Mouse (Mus musculus): Measurements from ENCODE around the gene Porcn. TPM values are rescaled to one million over a fixed set of nuclear protein-coding genes. Genes with fewer than 3 reads are reported as not detected.
A peak's percentile ranks its signal among the peaks of the same experiment; 100 is the strongest.

Porcn gene
- polyA plus RNA-seq, 1 experiment from 2014 or later = 14.4 TPM

GRCm38 (mm10) chrX:8211490-8212207 lies 5.3 kb upstream of the Porcn start:
- Histone ChIP-seq H3K4me2 (ENCODE audit: low read depth, low read length) (no peak overlapping the region), H3K9ac (ENCODE audit: low read length) (no peak overlapping the region), H3K27ac (ENCODE audit: low read length) (no peak overlapping the region), H3K9me3 (ENCODE audit: control insufficient read depth, low read length) (no peaks in the 10 kb centered on the region), H3K4me3 (ENCODE audit: low read length) (no peak overlapping the region), H3K4me1 (replicated peaks; ENCODE audit: control insufficient read depth, insufficient read depth, low read length) (no peaks in the 10 kb centered on the region), H3K27me3 (ENCODE audit: control insufficient read depth, insufficient read depth, low read depth, low read length) (no peaks in the 10 kb centered on the region), H3K36me3 (ENCODE audit: control insufficient read depth, insufficient read depth, low read length) (no peaks in the 10 kb centered on the region)
- WGBS = 69% methylated on average over 7 of the region's 7 CpGs
- no peak for ATAC-seq (ENCODE audit: low read depth)

- Histone ChIP-seq H3K4me2 (ENCODE audit: low read depth, low read length) (no peak overlapping the region), H3K4me3 (ENCODE audit: low read length) (no peak overlapping the region), H3K9me3 (ENCODE audit: control insufficient read depth, low read length) (no peaks in the 10 kb centered on the region), H3K27ac (ENCODE audit: low read length) (no peak overlapping the region), H3K4me1 (replicated peaks; ENCODE audit: control insufficient read depth, insufficient read depth, low read length) (no peaks in the 10 kb centered on the region), H3K9ac (ENCODE audit: low read length) (no peak overlapping the region), H3K27me3 (ENCODE audit: control insufficient read depth, insufficient read depth, low read depth, low read length) (no peaks in the 10 kb centered on the region), H3K36me3 (ENCODE audit: control insufficient read depth, insufficient read depth, low read length) (no peaks in the 10 kb centered on the region)
- 49% methylated on average over 2 of the region's 2 CpGs for WGBS
- ATAC-seq (ENCODE audit: low read depth) = no peak
Observed at GRCm38 (mm10) chrX:8209720-8210119, 3.4 kb upstream of the Porcn start.

- H3K4me3 ChIP-seq (ENCODE audit: low read length) = no peak overlapping the region
- peak overlapping the region; percentile 69; the same call in 1 of the 2 replicates for H3K4me2 ChIP-seq (ENCODE audit: low read depth, low read length)
- whole genome bisulfite sequencing = 30% methylated on average over 4 of the region's 4 CpGs
- H3K9ac ChIP-seq (ENCODE audit: low read length) = no peak overlapping the region
- no peaks in the 10 kb centered on the region; the same call in 1 of the 2 replicates for H3K9me3 ChIP-seq (ENCODE audit: control insufficient read depth, low read length)
- no peaks in the 10 kb centered on the region for H3K36me3 ChIP-seq (ENCODE audit: control insufficient read depth, insufficient read depth, low read length)
- no peak for ATAC-seq (ENCODE audit: low read depth)
- H3K27ac ChIP-seq (ENCODE audit: low read length) = no peak overlapping the region
- no peaks in the 10 kb centered on the region for H3K4me1 ChIP-seq (replicated peaks; ENCODE audit: control insufficient read depth, insufficient read depth, low read length)
- H3K27me3 ChIP-seq (ENCODE audit: control insufficient read depth, insufficient read depth, low read depth, low read length) = no peaks in the 10 kb centered on the region
Observed at GRCm38 (mm10) chrX:8207224-8207623, 899 bp upstream of the Porcn start.

GRCm38 (mm10) chrX:8206694-8207197 lies 421 bp upstream of the Porcn start:
- Histone ChIP-seq H3K4me3 (ENCODE audit: low read length) (peak overlapping the region; percentile 59), H3K4me1 (replicated peaks; ENCODE audit: control insufficient read depth, insufficient read depth, low read length) (no peaks in the 10 kb centered on the region), H3K4me2 (ENCODE audit: low read depth, low read length) (peak overlapping the region; percentile 69), H3K9ac (ENCODE audit: low read length) (peak overlapping the region; percentile 51; the same call in 1 of the 2 replicates), H3K36me3 (ENCODE audit: control insufficient read depth, insufficient read depth, low read length) (no peaks in the 10 kb centered on the region), H3K9me3 (ENCODE audit: control insufficient read depth, low read length) (no peaks in the 10 kb centered on the region; the same call in 1 of the 2 replicates), H3K27me3 (ENCODE audit: control insufficient read depth, insufficient read depth, low read depth, low read length) (no peaks in the 10 kb centered on the region), H3K27ac (ENCODE audit: low read length) (no peak overlapping the region)
- ATAC-seq (ENCODE audit: low read depth) = no peak
- WGBS = 11% methylated on average over 11 of the region's 11 CpGs

GRCm38 (mm10) chrX:8205551-8205950 lies 774 bp downstream of the Porcn start:
- Histone ChIP-seq H3K4me2 (ENCODE audit: low read depth, low read length) (peak overlapping the region; percentile 69), H3K9me3 (ENCODE audit: control insufficient read depth, low read length) (no peaks in the 10 kb centered on the region; the same call in 1 of the 2 replicates), H3K27ac (ENCODE audit: low read length) (no peak overlapping the region), H3K36me3 (ENCODE audit: control insufficient read depth, insufficient read depth, low read length) (no peaks in the 10 kb centered on the region), H3K4me3 (ENCODE audit: low read length) (peak overlapping the region; percentile 59), H3K27me3 (ENCODE audit: control insufficient read depth, insufficient read depth, low read depth, low read length) (no peaks in the 10 kb centered on the region), H3K9ac (ENCODE audit: low read length) (peak overlapping the region; percentile 67), H3K4me1 (replicated peaks; ENCODE audit: control insufficient read depth, insufficient read depth, low read length) (no peaks in the 10 kb centered on the region)
- WGBS = 38% methylated on average over 7 of the region's 7 CpGs
- no peak for ATAC-seq (ENCODE audit: low read depth)

- H3K9me3 ChIP-seq (ENCODE audit: control insufficient read depth, low read length) = no peaks in the 10 kb centered on the region; the same call in 1 of the 2 replicates
- WGBS = 65% methylated on average over 4 of the region's 4 CpGs
- H3K4me2 ChIP-seq (ENCODE audit: low read depth, low read length) = no peak overlapping the region
Observed at GRCm38 (mm10) chrX:8205088-8205487, 1.2 kb downstream of the Porcn start.

GRCm38 (mm10) chrX:8204076-8204475 lies 2.2 kb downstream of the Porcn start:
- Histone ChIP-seq H3K4me1 (replicated peaks; ENCODE audit: control insufficient read depth, insufficient read depth, low read length) (no peaks in the 10 kb centered on the region), H3K4me3 (ENCODE audit: low read length) (no peak overlapping the region), H3K27ac (ENCODE audit: low read length) (no peak overlapping the region), H3K36me3 (ENCODE audit: control insufficient read depth, insufficient read depth, low read length) (no peaks in the 10 kb centered on the region), H3K9ac (ENCODE audit: low read length) (no peak overlapping the region), H3K9me3 (ENCODE audit: control insufficient read depth, low read length) (no peaks in the 10 kb centered on the region; the same call in 1 of the 2 replicates), H3K27me3 (ENCODE audit: control insufficient read depth, insufficient read depth, low read depth, low read length) (no peaks in the 10 kb centered on the region), H3K4me2 (ENCODE audit: low read depth, low read length) (no peak overlapping the region)
- WGBS = 87% methylated on average over 10 of the region's 10 CpGs
- ATAC-seq (ENCODE audit: low read depth) = no peak

More at GRCm38 (mm10) chrX:8205088-8205487, 1.2 kb downstream of the Porcn start:
- Histone ChIP-seq H3K4me1 (replicated peaks; ENCODE audit: control insufficient read depth, insufficient read depth, low read length) (no peaks in the 10 kb centered on the region), H3K9ac (ENCODE audit: low read length) (no peak overlapping the region), H3K4me3 (ENCODE audit: low read length) (no peak overlapping the region), H3K27me3 (ENCODE audit: control insufficient read depth, insufficient read depth, low read depth, low read length) (no peaks in the 10 kb centered on the region), H3K36me3 (ENCODE audit: control insufficient read depth, insufficient read depth, low read length) (no peaks in the 10 kb centered on the region), H3K27ac (ENCODE audit: low read length) (no peak overlapping the region)
- no peak for ATAC-seq (ENCODE audit: low read depth)

- ATAC-seq (ENCODE audit: low read depth) = no peak
- Histone ChIP-seq H3K27me3 (ENCODE audit: control insufficient read depth, insufficient read depth, low read depth, low read length) (no peaks in the 10 kb centered on the region), H3K9me3 (ENCODE audit: control insufficient read depth, low read length) (no peaks in the 10 kb centered on the region; the same call in 1 of the 2 replicates), H3K27ac (ENCODE audit: low read length) (no peak overlapping the region), H3K4me2 (ENCODE audit: low read depth, low read length) (no peak overlapping the region), H3K4me1 (replicated peaks; ENCODE audit: control insufficient read depth, insufficient read depth, low read length) (no peaks in the 10 kb centered on the region), H3K4me3 (ENCODE audit: low read length) (no peak overlapping the region), H3K9ac (ENCODE audit: low read length) (no peak overlapping the region), H3K36me3 (ENCODE audit: control insufficient read depth, insufficient read depth, low read length) (no peaks in the 10 kb centered on the region)
- 82% methylated on average over 14 of the region's 14 CpGs for WGBS
Observed at GRCm38 (mm10) chrX:8203105-8203504, 3.2 kb downstream of the Porcn start.

GRCm38 (mm10) chrX:8193419-8193723 lies 13.0 kb downstream of the Porcn start, which contains the start of gene Ebp:
TSS of gene Ebp (minus strand) at chrX:8193512.
- WGBS = 20% methylated on average over 10 of the region's 10 CpGs
- no peak for ATAC-seq (ENCODE audit: low read depth)
- Histone ChIP-seq H3K4me3 (ENCODE audit: low read length) (peak within 1 kb of the TSS; percentile 62), H3K4me2 (ENCODE audit: low read depth, low read length) (peak within 1 kb of the TSS; percentile 66), H3K4me1 (replicated peaks; ENCODE audit: control insufficient read depth, insufficient read depth, low read length) (0 out of 2 replicates have a peak, but pooled peaks cover 5% of the 10 kb centered on the region), H3K9ac (ENCODE audit: low read length) (peak within 1 kb of the TSS; percentile 76), H3K36me3 (ENCODE audit: control insufficient read depth, insufficient read depth, low read length) (no peaks in the 10 kb centered on the region), H3K9me3 (ENCODE audit: control insufficient read depth, low read length) (no peaks in the 10 kb centered on the region), H3K27ac (ENCODE audit: low read length) (0 out of 2 replicates have a peak within 1 kb of the TSS, but pooled peaks have one; percentile 27), H3K27me3 (ENCODE audit: control insufficient read depth, insufficient read depth, low read depth, low read length) (no peaks in the 10 kb centered on the region)
